Mouse (Mus musculus): ENCODE measurements at regions not wholly inside any gene's neighbourhood (a gene's known extent, or its start where the extent isn't known, plus 50 kb on each side); places are given as distances from the start of the nearest gene placed in this dataset.

DNA sequence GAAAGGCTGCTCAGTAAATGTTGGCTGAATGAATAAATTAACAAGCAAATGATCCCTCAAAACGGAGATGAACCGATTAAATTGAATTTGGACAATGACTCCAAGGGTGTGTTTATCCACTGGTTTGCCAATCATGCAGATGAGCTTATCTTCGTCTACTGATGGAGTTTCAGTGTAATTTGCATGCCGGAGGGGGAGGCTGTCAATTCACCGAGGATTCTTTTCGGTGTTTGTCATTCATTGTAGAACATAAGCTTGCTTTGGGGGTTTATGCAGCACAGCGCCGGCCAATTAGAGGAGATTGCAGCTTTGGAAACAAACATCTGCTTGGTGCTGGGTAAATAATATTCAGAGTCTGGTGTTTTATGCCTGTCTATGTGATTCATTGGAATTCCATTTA lies 132.7 kb downstream of the Otoa start:
- Histone ChIP-seq H3K27me3 (ENCODE audit: control insufficient read depth, insufficient read depth, low read length) (no peaks in the 10 kb centered on the region), H3K27ac (ENCODE audit: insufficient read depth, low read length) (no peak overlapping the region), H3K4me1 (ENCODE audit: control insufficient read depth, insufficient read depth, insufficient read length) (no peaks in the 10 kb centered on the region), H3K36me3 (ENCODE audit: control insufficient read depth, insufficient read depth, low read length) (no peaks in the 10 kb centered on the region), H3K4me3 (ENCODE audit: extremely low read depth, insufficient read depth, insufficient read length) (no peak overlapping the region)
- DNase-seq (ENCODE audit: low read depth in 1 of 2, low spot score in 2 of 2): no peak
- 87% methylated on average over 8 of the region's 8 CpGs for WGBS
- TF ChIP-seq CTCF (IDR thresholded peaks at IDR 0.05; ENCODE audit: extremely low read depth, insufficient read depth, insufficient read length, insufficient replicate concordance) (no peak), POLR2A (IDR thresholded peaks at IDR 0.05; ENCODE audit: low read depth, low read length) (no peak)

DNA sequence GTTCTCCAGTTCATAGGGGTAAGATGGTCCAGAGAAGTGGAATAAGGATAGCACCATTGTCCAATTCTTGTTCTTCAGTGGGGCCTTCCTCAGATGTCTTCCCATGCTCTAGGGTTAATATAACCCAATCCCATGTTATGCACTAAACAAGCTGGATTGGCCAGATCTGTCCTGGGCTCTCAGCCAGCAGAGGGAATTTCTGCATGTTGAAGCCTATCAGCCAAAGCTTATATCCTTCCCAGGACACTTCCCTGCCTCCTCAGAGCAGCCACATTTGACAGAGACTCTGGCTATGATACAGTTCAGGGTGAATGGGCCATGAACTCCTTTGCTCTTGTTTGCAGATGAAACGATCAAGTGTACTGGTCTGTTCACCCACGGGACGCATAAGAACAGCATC lies 133.6 kb downstream of the Otoa start:
- Histone ChIP-seq H3K4me1 (ENCODE audit: control insufficient read depth, insufficient read depth, insufficient read length) (no peaks in the 10 kb centered on the region), H3K27me3 (ENCODE audit: control insufficient read depth, insufficient read depth, low read length) (no peaks in the 10 kb centered on the region), H3K36me3 (ENCODE audit: control insufficient read depth, insufficient read depth, low read length) (no peaks in the 10 kb centered on the region), H3K27ac (ENCODE audit: insufficient read depth, low read length) (no peak overlapping the region), H3K4me3 (ENCODE audit: extremely low read depth, insufficient read depth, insufficient read length) (no peak overlapping the region)
- no peak for TF ChIP-seq CTCF (IDR thresholded peaks at IDR 0.05; ENCODE audit: extremely low read depth, insufficient read depth, insufficient read length, insufficient replicate concordance)
- TF ChIP-seq POLR2A (IDR thresholded peaks at IDR 0.05; ENCODE audit: low read depth, low read length): no peak
- DNase-seq (ENCODE audit: low read depth in 1 of 2, low spot score in 2 of 2): no peak
- 78% methylated on average over 3 of the region's 3 CpGs for WGBS

- Histone ChIP-seq H3K27ac (ENCODE audit: insufficient read depth, low read length) (no peak overlapping the region), H3K36me3 (ENCODE audit: control insufficient read depth, insufficient read depth, low read length) (no peaks in the 10 kb centered on the region), H3K4me1 (ENCODE audit: control insufficient read depth, insufficient read depth, insufficient read length) (no peaks in the 10 kb centered on the region), H3K27me3 (ENCODE audit: control insufficient read depth, insufficient read depth, low read length) (no peaks in the 10 kb centered on the region), H3K4me3 (ENCODE audit: extremely low read depth, insufficient read depth, insufficient read length) (no peak overlapping the region)
- 45% methylated on average over 1 of the region's 1 CpGs for WGBS
- DNase-seq (ENCODE audit: low read depth in 1 of 2, low spot score in 2 of 2): no peak
- TF ChIP-seq POLR2A (IDR thresholded peaks at IDR 0.05; ENCODE audit: low read depth, low read length): no peak
- TF ChIP-seq CTCF (IDR thresholded peaks at IDR 0.05; ENCODE audit: extremely low read depth, insufficient read depth, insufficient read length, insufficient replicate concordance): no peak
These were observed 134.3 kb downstream of the Otoa start for GRCm38 (mm10) chr7:121215735-121216134.

DNA sequence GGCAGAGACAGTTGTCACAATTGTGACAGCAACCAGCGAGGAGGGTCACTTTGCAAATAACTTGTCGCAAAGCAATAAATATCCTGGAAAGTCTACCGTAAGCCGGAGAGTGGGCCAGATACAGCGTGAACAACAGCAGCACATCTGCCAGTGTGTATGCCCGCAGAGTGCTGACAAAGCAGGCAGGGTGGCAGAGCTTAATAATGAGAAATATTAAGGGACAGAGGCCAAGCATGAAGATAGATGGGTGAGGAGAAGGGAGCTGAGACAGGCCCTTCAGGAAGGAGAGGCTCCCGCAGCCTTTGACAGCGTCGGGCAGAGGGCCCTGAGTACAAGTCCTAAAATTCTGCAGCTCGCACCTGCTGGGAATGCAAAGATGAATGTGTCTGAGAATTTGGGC lies 136.6 kb downstream of the Otoa start:
- no peak overlapping the region for H3K27ac ChIP-seq (ENCODE audit: insufficient read depth, low read length)

GRCm38 (mm10) chr7:121221158-121221557 lies 139.7 kb downstream of the Otoa start:
- H3K27ac ChIP-seq (ENCODE audit: insufficient read depth, low read length): no peak overlapping the region
- DNase-seq (ENCODE audit: low read depth in 1 of 2, low spot score in 2 of 2): no peak
- no peaks in the 10 kb centered on the region for H3K4me1 ChIP-seq (ENCODE audit: control insufficient read depth, insufficient read depth, insufficient read length)
- 91% methylated on average over 7 of the region's 7 CpGs for WGBS
- TF ChIP-seq POLR2A (IDR thresholded peaks at IDR 0.05; ENCODE audit: low read depth, low read length): no peak
- no peak for TF ChIP-seq CTCF (IDR thresholded peaks at IDR 0.05; ENCODE audit: extremely low read depth, insufficient read depth, insufficient read length, insufficient replicate concordance)
- no peak overlapping the region for H3K4me3 ChIP-seq (ENCODE audit: extremely low read depth, insufficient read depth, insufficient read length)
- no peaks in the 10 kb centered on the region for H3K36me3 ChIP-seq (ENCODE audit: control insufficient read depth, insufficient read depth, low read length)
- H3K27me3 ChIP-seq (ENCODE audit: control insufficient read depth, insufficient read depth, low read length): no peaks in the 10 kb centered on the region

More for the DNA sequence above, 136.6 kb downstream of the Otoa start:
- Histone ChIP-seq H3K4me3 (ENCODE audit: extremely low read depth, insufficient read depth, insufficient read length) (no peak overlapping the region), H3K27me3 (ENCODE audit: control insufficient read depth, insufficient read depth, low read length) (no peaks in the 10 kb centered on the region), H3K36me3 (ENCODE audit: control insufficient read depth, insufficient read depth, low read length) (no peaks in the 10 kb centered on the region), H3K4me1 (ENCODE audit: control insufficient read depth, insufficient read depth, insufficient read length) (no peaks in the 10 kb centered on the region)
- no peak for DNase-seq (ENCODE audit: low read depth in 1 of 2, low spot score in 2 of 2)
- 84% methylated on average over 10 of the region's 10 CpGs for WGBS
- TF ChIP-seq POLR2A (IDR thresholded peaks at IDR 0.05; ENCODE audit: low read depth, low read length): no peak

- TF ChIP-seq POLR2A (IDR thresholded peaks at IDR 0.05; ENCODE audit: low read depth, low read length) (no peak), CTCF (IDR thresholded peaks at IDR 0.05; ENCODE audit: extremely low read depth, insufficient read depth, insufficient read length, insufficient replicate concordance) (no peak)
- Histone ChIP-seq H3K27me3 (ENCODE audit: control insufficient read depth, insufficient read depth, low read length) (no peaks in the 10 kb centered on the region), H3K4me1 (ENCODE audit: control insufficient read depth, insufficient read depth, insufficient read length) (no peaks in the 10 kb centered on the region), H3K36me3 (ENCODE audit: control insufficient read depth, insufficient read depth, low read length) (no peaks in the 10 kb centered on the region), H3K27ac (ENCODE audit: insufficient read depth, low read length) (no peak overlapping the region), H3K4me3 (ENCODE audit: extremely low read depth, insufficient read depth, insufficient read length) (no peak overlapping the region)
- 73% methylated on average over 3 of the region's 3 CpGs for whole genome bisulfite sequencing
- no peak for DNase-seq (ENCODE audit: low read depth in 1 of 2, low spot score in 2 of 2)
These were observed 150.4 kb downstream of the Otoa start for GRCm38 (mm10) chr7:121231881-121232280.

GRCm38 (mm10) chr7:121234831-121235230 lies 153.4 kb downstream of the Otoa start:
- H3K27ac ChIP-seq (ENCODE audit: insufficient read depth, low read length): no peak overlapping the region
- H3K4me1 ChIP-seq (ENCODE audit: control insufficient read depth, insufficient read depth, insufficient read length): no peaks in the 10 kb centered on the region
- no peak for DNase-seq (ENCODE audit: low read depth in 1 of 2, low spot score in 2 of 2)
- TF ChIP-seq POLR2A (IDR thresholded peaks at IDR 0.05; ENCODE audit: low read depth, low read length) (no peak), CTCF (IDR thresholded peaks at IDR 0.05; ENCODE audit: extremely low read depth, insufficient read depth, insufficient read length, insufficient replicate concordance) (no peak)
- H3K36me3 ChIP-seq (ENCODE audit: control insufficient read depth, insufficient read depth, low read length): no peaks in the 10 kb centered on the region
- H3K4me3 ChIP-seq (ENCODE audit: extremely low read depth, insufficient read depth, insufficient read length): no peak overlapping the region
- WGBS: 86% methylated on average over 6 of the region's 6 CpGs
- no peaks in the 10 kb centered on the region for H3K27me3 ChIP-seq (ENCODE audit: control insufficient read depth, insufficient read depth, low read length)
